Mouse (Mus musculus): ENCODE data around the gene Tuba1c.
"Not testable (repeated sequence)": the region's sequence is repeated elsewhere in the genome, so short reads cannot be mapped to it uniquely, and the experiment has no call there.

Tuba1c gene

DNA sequence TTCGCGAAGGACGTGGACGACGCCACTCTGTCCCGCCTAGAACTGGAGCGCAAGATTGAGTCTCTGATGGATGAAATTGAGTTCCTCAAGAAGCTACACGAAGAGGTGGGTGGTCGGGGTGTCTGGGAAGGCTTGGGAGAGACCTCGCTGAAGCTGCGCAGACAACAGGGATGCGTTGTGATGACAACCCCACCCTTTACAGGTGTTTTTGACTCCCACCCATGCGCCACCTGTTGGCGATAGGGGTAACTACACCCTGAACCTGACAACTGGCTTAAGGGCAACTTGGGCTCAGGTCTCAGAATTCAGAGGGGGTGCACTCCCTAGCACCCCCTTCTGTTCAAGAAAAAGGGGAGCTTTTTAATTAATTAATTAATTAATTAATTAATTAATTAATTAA is 26.6 kb downstream of the Tuba1c start:
- peak; percentile 89 for DNase-seq (ENCODE audit: low read depth, low spot score)

- no peak for DNase-seq (ENCODE audit: low read depth, low spot score)
These were observed 36.0 kb downstream of the Tuba1c start for GRCm38 (mm10) chr15:99065557-99066165.

DNA sequence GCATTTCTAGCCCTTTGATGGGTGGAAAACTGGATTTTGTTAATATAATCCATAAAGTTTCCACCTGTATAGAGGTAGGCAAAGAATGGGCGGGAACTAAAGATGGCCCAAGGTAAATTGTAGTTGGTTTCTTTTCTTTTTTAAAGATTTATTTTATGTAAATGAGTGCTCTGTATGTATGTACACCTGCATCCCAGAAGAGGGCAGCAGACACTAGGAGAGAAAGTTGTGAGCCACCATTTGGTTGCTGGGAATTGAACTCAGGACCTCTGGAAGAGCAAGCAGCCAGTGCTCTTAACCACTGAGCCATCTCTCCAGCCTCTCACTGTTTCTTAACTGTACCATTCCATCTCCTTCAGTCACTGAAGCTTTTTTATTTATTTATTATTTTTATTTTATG is 42.3 kb downstream of the Tuba1c start:
- no peak for DNase-seq (ENCODE audit: low read depth, low spot score)

- peak; percentile 30 for DNase-seq (ENCODE audit: low read depth, low spot score)
These were observed 44.4 kb downstream of the Tuba1c start, which contains the start of gene Troap for GRCm38 (mm10) chr15:99074019-99074599. Troap (plus strand) TSS chr15:99074575.

GRCm38 (mm10) chr15:99074600-99075333 is 45.1 kb downstream of the Tuba1c start:
- DNase-seq (ENCODE audit: low read depth, low spot score): peak; percentile 97

DNA sequence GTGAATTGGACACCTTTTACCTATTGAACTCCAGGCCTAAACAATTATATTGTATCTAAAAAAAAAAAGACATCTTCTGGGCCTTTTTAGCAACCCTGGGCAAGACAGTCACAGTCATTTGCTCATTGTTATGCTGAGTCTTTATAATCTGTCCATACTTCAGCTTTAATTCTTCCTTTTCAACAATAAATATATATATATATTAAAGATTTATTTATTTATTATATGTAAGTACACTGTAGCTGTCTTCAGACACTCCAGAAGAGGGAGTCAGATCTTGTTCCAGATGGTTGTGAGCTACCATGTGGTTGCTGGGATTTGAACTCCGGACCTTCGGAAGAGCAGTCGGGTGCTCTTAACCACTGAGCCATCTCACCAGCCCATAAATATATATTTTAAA is 46.3 kb downstream of the Tuba1c start:
- not testable (repeated sequence) for DNase-seq (ENCODE audit: low read depth, low spot score)

DNA sequence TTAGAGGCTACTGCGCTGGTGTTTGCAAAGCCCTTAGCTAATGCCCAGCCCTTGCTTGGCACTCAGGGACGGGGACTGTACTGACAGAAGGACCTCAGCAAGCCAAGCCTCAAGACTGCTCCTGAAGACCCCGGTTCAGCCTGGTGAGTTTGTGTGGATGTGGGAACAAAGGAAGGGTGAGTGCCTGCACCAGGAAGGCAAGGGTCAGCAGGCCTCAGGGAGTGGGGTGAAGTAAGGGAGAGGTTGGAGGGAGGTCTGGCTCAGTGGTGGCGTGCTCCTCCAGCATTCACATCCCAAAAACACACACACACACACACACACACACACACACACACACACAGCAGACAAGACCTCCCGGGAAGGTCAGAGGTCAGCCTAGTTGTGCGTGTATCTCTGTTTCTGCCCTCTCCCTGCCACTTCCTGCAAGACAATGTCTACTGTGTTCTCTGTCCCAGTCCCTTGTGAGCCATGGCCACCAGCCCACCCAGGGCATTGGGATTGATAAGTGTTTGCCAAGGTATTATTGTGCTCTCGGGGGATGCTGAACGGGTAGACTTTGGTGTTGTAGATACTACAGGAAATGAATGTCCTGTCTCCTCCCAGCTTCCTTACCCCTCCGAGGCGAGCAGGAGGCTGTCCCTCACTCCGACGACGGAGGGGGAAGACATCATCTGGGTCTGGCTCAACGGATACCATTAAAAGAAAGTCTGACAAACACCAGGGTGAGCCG is 48.7 kb downstream of the Tuba1c start:
- DNase-seq (ENCODE audit: low read depth, low spot score): no peak

GRCm38 (mm10) chr15:99079804-99080203 is 50.1 kb downstream of the Tuba1c start:
- DNase-seq (ENCODE audit: low read depth, low spot score): no peak

DNA sequence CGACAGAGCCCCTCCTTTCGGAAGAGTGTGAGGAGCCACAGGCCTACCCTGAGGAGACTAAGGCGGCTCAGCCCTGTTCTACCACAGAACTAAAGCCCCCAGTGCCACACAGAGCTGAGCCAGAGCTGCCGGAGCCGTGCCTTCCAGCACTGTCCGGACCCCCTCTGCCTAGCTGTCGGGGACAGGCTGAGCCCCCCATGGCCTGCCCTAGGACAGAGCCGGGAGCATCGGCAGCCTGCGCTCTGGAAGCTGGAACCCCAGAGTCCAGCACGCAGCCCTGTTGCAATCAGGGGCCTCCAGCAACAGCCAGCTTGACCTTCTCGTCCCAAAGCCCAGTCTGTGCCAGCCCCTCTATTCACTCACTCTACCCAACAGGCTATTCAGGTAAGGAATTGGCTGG is 52.6 kb downstream of the Tuba1c start:
- DNase-seq (ENCODE audit: low read depth, low spot score): no peak

- DNase-seq (ENCODE audit: low read depth, low spot score): no peak
These were observed 53.1 kb downstream of the Tuba1c start for GRCm38 (mm10) chr15:99082840-99083239.

- DNase-seq (ENCODE audit: low read depth, low spot score): peak; percentile 62
These were observed 53.6 kb downstream of the Tuba1c start for GRCm38 (mm10) chr15:99083258-99083657.

- peak; percentile 59 for DNase-seq (ENCODE audit: low read depth, low spot score)
These were observed 54.3 kb downstream of the Tuba1c start for GRCm38 (mm10) chr15:99083867-99084557.

GRCm38 (mm10) chr15:99084618-99085017 is 54.9 kb downstream of the Tuba1c start:
- no peak for DNase-seq (ENCODE audit: low read depth, low spot score)

DNA sequence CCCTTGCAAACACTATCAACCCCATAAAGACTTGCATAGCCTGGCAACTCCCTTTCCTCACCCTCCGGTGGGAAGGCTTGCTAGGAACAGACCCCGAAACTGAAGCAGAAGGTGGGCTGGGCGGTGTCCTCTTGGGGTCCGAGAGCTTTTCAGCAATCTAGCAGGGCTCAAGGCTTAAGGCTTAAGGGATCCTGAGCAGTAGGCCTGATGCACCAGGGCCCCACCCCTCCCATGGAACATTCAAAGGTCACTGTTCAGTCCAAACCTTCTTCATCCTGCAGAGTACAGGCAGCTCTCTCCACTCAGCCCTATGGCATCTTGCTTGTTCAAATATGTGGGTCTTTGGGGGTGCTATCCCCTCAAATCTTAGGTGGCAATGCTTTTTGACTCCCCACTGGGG is 56.3 kb downstream of the Tuba1c start:
- no peak for DNase-seq (ENCODE audit: low read depth, low spot score)

- peak; percentile 84 for DNase-seq (ENCODE audit: low read depth, low spot score)
These were observed 57.8 kb downstream of the Tuba1c start, which contains the start of gene C1ql4 for GRCm38 (mm10) chr15:99087253-99088075. C1ql4 (minus strand) TSS chr15:99087817.
